Mouse (Mus musculus): ENCODE results near the gene Gdf9. TPM values are rescaled to one million over a fixed set of nuclear protein-coding genes. Genes with fewer than 3 reads are reported as not detected.

Gene Gdf9
- total RNA-seq, 2 experiments from 2014 or later = 0.81 to 0.87 TPM

DNA sequence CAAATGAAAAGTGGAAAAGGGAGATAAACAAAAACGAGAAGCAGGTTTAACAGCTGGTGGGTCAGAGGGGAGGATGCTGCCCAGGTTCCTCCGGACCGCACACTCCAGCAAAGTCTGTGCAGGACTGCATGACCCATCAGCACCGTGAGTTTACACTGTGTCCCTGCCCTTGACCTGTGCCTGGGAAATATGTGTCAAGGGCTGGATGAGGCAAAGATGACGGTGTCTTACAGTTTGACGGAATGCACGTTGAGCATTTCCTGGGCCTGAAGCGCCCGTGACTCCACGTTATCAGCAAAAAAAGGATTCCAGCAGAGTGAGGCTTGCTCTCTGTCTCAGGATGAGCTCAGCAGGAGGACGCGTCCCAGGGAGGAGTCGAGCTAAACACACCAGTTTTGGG lies 14.7 kb downstream of the Gdf9 start:
- DNase-seq = no peak

DNA sequence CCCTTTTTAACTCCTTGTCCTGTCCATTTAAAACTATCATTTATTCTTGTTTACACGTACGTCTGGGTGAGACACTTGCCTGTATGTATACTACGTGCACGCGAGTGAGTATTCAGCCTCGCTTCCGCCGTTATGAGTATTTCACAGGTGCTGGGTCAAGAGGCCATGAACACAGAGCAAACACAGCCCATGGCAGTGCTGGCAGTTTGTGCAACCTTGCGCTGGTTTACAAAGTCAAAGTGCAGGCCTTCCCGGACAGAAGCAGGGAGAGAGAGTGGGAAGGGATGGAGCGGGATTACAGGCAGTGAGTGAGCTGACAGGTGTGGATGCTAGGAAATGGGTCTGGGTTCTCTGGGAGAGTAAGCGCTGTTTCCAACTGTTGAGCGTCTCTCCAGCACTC lies 15.4 kb downstream of the Gdf9 start:
- no peak for DNase-seq

DNA sequence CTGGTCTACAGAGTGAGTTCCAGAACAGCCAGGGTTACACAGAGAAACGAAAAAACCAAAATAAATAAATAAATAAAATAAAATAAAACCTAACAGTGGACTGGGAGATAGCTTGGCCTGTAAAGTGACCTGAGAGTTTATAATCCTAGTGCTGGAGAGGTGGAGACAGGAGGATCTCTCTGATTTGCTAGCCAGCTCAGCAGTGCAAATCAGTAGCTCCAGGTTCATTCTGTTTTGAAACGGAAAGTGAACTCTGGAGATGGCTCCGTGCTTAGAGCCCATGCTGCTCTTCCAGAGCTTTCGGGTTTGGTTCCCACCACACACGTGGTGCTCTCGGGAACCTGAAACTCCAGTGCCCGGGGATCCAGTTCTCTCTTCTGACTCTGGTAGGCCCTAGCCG lies 17.2 kb downstream of the Gdf9 start:
- DNase-seq = no peak

DNA sequence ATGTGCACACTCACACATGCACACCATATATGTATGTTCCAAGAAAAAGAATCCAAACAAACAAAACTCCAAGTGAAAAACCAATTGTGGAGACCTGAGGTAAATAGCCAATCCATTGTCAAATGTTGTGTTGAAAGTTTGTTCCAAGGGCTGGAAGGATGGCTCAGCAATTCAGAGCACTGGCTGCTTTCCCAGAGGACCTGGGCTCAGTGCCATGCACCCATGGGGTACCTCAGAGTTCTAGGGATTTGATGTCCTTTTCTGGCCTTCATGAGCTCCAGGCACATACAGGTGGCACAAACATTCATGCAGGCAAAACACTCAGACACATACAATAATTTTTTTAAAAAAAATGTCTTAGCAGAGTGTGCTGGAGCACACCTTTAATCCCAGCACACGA lies 17.7 kb downstream of the Gdf9 start:
- peak; percentile 47 for DNase-seq

DNA sequence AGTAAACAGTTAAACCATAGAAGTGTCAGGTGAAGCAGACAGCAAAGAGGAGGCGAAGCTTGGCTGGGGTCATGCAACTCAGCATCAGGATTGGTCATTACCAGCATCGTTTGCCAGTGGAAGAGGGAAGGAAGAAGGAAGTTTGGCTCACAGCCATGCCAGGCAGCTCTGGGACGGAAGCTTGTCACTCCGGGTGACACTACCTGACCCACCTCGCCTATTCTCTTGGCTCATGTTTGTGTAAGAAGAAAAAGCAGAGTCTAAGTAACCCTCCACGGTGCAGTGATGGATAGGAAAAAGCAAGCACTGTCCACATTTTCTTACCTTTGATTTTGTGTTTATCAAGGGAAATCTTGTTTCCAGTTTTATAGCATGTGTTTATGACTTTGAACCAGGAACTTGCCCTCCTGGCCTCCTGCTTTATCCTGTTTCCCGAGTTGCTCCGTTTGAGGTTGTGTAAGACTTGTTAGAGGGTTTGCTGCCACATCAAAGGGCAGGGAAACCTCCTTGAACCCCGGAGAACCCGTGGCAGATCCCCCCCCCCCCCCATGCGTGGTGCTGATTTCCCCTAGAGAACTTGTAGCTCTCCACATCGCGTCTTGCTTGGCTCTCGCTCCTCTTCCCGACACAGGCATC lies 19.4 kb downstream of the Gdf9 start:
- DNase-seq = no peak

DNA sequence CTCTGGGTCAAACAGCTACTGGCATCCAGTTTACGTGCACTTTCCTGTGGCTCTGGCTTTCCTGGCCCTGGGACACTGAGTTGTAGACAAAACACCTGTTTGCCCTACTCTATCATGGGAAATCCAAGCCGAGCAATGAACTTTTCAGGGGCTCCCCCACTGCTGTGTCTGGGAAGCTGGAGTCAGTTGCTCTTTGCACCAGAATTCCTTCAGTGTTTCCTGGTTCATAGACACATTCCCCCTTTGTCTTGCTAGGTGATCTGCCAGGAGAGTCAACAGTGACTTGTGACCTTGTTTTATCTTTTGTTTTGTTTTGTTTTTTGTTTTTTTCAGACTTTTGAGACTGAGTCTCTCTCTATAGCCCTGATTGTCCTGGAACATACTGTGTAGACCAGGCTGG lies 20.5 kb downstream of the Gdf9 start:
- no peak for DNase-seq

DNA sequence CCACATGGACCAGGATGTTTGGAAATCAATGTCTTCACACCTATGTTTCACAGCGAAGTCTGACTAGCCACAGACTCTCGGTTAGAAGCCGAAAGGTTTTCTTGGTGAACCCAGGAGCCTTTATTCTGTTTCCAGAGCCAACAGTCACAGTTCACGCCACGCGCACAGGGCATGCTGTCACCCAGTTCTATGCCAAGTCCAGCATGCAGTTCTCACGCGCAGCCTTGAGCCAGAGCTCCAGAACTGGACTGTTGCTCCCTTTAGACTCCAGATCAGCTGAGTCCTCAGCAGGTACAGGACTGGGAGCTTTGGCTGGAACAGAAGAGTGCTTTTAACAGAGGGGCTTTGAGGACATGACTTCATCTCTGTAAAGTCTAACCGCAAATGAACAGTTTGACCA lies 21.6 kb downstream of the Gdf9 start:
- DNase-seq = no peak

DNA sequence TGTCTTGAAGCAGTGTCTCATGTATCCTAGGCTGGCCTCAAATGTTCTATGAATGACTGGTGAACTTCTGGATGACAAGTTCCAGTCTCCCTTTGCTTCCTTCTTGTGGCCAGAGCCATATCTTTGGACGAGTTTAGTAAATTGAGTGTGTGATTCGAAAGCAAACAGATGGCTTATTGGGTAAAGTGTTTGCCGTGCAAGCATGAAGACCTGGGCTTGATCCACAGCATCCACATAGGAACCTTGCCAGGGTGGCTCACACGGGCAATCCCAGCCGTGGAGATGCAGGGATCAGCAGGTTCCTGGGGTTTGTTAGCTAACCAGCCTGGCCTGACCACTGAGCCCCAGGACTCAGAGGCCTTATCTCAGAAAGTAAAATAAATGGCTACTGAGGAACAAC lies 22.2 kb downstream of the Gdf9 start:
- DNase-seq = no peak

DNA sequence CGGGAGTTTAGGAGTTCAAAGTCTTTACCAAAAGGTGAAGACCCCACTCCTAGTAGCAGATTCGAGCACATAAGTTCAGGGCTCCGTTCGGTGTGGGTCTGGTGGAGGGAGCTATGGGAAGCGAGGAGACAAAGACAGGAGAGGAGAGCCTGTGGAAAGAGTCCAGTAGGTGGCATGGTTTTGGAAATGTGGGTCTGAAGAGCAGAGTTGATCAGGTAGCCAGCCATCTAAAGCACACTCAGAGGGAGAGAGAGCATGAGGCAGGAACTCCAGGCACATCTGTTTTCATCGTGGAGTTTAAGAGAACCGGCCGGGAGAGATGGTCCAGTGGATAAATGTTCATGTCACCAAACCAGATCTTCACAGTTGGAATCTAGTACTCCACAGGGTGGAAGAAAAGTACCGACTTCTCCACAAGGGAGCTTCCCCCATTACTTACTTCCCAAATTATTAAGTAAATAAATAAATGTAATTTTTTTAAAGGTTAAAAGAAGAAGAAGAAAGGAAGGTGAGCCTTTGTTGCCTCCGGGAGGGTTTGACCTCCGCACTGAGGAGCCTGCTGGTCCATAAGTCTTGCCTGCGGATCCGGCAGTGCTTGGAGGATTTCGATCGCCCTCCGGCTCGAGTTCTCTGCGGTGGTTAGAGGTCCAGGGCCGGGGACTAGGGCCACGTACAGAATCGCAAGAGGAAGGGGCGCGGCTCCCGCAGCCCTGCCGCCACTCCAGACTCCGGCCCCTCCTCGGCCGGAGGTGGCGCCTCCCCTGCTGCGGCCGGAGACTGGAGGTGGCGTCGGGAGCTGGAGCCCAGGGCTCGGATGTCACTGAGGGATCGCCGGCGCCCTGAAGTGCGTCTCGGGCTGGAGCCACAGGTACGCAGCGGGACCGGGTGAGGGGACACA lies 25.9 kb downstream of the Gdf9 start, which contains the start of the genes Gm10447 and Shroom1:
Gene Gm10447 (minus strand): TSS at position 637 of the 898 bp plus-strand sequence.
Gene Shroom1 (plus strand): TSS at position 732 of the 898 bp plus-strand sequence.
- peak; percentile 50 for DNase-seq

DNA sequence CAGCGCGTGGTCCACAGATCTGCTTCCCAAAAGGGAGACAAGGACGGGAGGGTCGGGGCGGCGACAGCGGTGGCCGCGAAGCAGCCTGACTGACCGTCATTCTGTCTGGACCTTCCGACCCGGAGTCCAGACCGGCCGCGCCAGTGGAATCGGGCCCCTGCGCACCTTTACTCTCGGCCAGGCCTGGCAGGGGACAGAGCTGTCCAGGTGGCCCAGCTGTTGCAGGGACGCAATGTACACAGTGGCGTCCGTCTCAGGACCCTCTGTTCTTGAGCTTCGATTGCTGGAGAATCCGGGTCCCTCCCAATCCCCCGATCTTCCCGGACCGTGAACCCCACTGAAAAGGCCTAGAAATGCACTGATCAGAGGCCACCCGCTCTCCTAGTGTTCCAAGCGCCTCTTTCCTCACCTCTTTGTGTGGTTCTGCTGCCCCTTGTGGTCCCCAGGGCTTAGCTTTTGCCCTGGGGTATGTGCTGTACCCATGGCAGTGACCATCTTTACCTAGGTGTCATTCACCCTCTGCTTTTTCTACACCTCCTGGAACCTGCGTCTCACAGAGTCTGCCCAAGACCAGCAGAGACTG lies 26.6 kb downstream of the Gdf9 start:
- DNase-seq = no peak

DNA sequence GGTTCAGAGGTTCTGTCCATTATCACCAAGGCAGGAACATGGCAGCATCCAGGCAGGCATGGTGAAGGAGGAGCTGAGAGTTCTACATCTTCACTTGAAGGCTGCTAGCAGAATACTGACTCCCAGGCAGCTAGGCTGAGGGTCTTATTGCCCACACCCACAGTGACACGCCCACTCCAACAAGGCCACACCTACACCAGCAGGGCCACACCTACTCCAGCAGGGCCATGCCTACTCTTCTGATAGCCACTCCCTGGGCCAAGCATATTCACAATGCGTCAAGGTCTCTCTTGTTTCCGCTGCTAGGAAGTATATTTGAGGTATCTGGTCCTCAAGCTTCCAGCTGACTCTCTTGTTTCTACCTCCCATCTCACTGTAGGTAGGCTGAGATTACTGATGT lies 28.2 kb downstream of the Gdf9 start:
- DNase-seq = no peak

DNA sequence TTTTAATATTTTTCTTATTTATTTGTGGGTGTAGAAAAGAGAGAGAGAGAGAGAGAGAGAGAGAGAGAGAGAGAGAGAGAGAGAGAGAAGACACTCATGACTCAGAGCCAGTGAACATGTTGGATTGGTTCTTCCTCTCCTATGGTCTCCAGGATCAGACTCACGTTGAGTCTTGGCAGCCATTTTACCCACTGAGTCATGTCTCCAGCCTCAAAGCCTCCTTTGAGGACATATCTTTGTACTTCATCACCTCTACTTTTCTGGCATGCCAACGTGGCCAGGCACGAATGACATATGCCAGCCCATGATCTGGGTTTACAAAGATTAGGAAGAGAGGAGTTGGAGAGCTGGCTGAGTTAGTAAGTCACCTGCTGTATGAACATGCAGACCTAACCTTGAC lies 29.4 kb downstream of the Gdf9 start:
- no peak for DNase-seq

DNA sequence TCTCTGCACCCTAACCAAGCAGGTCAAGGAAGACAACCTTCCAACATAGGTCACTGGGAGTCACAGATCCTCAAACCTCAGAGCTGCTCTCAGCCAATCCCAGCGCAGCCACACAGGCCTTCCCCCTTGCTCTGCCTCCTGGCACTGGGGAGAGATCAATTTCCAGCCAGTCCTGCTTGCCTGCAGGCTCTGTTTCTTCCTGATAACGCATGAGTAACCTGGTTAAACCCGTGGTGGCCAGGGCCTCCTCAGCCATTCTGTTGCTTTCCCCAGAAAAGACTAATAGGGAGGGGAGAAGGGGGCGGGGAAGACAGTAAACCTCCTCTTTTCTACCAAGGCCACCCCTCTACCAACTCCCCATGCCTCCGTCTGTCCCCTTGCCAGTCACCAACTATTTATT lies 30.9 kb downstream of the Gdf9 start:
- no peak for DNase-seq

DNA sequence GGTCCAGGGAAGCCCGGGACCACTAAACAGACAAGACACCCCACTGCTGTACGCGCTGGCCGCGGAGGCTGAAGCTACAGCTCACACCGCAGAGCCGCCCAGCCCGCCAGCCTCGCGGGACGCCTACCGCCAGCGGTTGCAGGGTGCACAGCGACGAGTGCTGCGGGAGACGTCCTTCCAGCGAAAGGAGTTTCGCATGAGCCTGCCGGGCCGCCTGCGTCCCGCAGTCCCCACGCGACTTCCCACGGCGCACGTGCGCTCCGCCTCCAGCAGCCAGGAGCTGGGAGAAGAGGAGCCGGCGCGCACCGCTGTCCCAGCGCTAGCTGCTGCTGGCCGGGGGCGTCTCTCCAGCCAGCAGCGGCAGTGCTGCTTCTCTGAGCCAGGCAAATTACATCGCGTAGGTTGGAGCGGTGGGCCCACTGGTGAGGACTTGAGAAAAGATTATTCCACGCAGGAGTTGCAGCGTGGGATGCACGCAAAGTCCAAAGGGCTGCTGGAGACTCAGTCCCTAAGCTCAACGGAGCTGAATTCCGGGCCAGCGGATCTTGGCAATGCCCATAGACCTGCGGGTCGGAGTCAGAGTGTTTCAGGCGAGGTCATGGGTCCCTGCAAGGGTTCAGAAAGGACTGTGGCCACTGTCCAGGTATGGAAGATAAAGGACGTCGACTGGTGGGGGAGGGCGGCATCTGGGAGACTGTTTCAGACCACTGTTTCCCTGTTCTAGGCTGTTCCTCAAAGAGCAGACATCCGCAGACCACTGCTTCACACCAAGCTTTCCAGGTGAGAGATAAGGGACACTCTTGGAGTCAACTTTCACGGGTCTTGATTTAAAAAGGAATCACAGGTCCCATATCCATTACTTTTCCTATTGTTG lies 33.0 kb downstream of the Gdf9 start:
- peak; percentile 39 for DNase-seq

DNA sequence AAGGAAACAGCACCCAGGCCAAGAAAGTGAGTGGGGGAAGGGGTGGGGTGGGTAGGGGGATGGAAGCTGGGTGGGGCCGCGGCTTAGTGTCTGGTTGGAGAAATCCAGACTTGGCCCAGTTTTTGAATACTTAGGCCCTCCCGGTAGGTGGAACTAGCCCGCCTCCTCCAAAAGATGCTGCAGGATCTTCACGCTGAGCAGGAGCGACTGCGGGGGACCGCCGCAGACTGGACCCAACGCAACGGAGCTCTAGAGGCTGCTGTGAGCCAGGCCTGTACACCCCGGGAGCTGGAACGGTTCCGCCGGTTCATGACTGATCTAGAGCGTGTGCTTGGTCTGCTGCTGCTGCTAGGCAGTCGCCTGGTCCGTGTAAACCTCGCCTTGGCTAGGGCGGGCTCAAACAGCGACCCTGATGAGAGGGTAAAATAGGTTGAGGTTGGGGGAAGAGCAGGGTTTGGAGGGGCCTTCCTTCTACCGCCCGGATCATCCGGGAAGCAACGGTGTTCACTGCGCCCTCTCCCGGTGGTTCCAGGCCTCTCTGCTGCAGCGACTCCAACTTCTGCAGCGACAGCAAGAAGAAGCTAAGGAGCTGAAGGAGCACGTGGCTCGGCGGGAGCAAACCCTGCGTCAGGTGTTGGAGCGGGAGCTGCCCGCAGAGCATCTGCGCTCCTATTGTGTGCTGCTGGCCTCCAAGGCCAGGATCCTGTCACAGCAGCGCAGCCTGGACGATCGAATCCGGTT lies 35.6 kb downstream of the Gdf9 start:
- peak; percentile 85 for DNase-seq

DNA sequence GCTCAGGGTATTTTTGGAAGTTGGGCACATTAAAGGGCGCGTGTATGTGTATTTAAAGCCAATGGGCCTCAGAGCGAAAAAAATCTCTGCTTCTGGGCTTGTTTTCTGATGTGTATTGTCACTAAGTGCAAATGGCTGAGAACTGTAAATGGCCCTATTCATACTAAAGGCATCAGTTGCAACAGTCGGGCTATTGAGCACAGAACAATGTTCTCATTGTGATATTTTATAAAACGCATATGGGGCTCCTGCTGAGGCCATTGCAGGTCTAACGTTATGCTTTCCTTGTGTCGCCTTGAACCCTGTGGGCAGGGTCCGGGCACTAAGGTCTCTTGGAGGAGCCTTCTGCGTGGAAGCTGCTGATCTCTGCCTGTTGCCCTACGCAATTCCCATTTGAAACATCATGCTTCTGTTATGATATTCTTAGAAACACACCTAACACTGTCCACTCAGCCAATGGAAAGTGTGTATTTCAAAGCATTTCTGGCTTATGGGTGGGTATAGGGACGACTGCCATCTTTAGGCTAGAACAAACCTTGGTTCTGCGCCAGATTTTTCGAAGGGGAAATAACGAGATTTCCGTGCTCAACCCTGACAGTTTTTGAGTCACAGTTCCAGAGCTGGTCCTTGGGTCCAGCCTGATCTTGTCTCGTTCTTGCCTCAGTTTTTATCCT lies 38.6 kb downstream of the Gdf9 start:
- peak; percentile 49 for DNase-seq

DNA sequence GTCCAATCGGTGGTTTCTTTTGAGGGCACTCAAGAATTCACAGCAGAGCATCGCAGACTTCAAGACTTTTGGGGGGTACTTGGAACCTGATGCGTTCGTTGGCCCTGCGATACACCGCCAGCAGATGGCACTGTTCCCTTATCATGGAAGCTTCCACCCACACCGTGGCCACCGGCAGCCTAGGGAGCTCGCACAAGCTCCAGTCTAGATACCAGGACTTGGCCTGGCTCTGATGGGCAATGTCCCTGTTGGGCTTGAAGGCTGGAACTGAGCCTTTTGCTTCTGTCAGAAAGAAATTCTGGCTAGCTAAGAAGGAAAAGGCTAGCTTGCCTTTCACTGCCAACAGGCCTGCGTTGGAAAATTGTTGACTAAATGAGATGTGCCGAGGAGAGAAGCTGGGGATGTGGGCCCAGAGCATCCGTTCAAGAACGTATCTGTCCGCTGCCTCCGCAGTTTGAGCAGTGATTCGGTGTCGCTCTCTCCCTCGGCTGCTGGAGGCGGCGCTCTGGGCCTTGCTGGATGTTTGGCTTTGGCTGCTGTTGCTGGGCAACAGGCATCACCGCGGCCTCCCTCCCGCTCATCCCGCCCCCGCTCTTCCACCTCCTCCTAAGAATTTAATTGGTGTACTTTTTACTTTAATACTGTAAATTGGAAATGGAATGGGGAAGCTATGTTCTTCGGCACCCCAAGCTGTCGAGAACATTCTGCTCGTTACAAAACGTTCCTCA lies 39.3 kb downstream of the Gdf9 start, which contains the start of gene Gm9837:
Gene Gm9837 (minus strand): TSS at position 512 of the 728 bp plus-strand sequence.
- DNase-seq = peak; percentile 93

DNA sequence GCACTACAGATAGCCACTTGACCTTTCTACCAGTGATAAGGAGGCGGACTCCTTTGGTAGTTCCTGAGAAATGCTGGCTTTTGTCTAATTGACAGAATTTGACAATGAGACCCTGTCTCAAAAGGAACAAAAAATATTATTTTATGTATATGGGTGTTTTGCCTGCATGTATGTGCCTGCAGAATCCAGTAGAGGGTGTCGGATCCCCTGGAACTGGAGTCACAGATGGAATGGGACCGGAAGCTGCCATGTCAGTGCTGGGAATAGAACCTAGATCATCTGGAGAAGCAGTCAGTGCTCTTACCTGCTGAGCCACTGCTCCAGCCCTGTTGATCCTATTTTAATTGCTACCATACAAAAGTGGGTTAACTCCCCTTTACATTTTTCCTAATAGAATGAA lies 41.9 kb downstream of the Gdf9 start:
- DNase-seq = no peak

DNA sequence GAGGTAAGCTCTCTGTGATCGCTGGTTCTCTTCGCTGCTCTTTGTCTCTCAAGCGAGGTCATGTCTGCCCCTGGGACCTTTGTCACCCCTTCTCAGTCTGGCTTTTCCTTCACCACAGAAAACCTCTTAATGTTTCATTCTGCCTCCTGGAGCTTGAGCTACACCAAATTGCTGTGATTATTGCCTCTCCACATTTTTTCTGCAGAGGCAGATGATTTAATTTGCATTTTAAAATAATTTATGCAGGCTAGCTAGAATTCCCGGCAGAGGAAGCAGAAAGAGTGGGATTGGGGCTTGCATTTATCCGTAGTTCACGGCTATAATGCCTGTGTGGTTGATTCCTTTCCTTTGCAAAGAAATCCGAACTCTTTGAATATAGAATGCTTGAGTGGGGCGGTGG lies 44.8 kb downstream of the Gdf9 start:
- DNase-seq = no peak

DNA sequence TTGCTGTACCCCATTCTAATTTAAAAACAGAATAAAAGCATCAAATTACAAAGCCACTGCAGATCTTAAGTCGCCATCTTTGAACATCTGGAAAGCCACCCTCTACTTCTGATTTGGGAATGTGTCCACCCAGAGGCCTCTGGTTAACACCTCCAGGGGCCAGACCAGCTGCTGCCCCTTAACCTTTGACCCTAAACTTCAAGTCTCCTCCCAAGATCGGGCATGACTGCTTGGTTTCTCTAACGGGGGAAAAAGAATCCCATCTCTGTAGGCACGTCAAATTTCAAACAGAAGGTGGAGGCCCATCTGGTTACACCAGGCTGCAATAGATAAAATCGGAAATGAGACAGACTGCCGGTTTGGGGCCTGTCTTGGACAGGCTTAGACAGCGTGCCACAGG lies 47.0 kb downstream of the Gdf9 start:
- DNase-seq = no peak

All from gastrocnemius, postnatal 10 days (tissue).